Mouse (Mus musculus) mesoderm, embryonic 11.5 days (tissue): ENCODE results near the gene Pzp.
A peak's percentile ranks its signal among the peaks of the same experiment; 100 is the strongest.

Experiments
- DNase-seq: peaks from one replicate; pipeline ENCODE4 v3.0.0-alpha.2; 2012; ENCODE audit warnings: low read depth, low spot score

The Pzp gene

DNA sequence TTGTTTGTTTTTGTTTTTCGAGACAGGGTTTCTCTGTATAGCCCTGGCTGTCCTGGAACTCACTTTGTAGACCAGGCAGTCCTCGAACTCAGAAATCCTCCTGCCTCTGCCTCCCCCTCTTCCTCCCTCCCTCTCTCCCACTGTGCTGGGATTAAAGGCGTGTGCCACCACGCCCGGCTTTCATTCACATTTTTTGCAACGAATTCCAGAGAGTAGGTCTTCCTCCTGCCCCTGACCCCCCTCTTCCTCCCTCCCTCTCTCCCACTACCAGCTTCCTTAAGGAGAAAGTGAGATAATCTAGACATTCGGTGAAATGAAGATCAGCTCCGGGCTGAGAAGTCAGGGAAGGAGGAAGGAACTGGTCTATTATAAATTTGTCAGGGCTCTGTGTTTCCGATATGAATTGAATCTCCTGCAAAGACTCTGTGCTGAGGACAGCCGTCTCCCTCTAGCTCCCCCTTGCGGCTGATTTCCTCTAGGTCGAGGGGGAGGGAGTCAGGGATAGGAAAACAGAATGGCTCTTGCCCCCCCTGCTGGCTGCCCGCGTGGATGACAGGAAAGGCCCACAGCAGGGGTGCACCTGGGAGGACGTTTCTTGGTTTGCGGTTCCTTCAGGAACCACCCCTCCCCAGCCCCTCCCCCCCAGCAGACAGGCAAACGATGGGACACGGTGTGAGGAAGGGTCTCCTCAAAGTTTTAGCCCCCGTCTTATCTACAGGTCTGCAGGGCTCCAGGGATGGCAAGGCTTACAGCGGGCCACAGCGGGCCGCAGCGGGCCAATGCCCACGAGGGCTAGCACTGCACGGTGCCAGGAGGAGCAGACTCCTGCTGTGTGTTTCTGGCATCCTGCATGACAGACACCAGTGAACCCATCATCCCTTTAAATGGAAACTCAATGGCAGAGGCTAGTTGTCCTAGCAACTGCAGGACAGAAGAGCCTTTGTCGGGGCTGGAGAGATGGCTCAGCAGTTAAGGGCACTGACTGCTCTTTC lies 46.8 kb downstream of the Pzp start:
- peak; percentile 95 for DNase-seq

DNA sequence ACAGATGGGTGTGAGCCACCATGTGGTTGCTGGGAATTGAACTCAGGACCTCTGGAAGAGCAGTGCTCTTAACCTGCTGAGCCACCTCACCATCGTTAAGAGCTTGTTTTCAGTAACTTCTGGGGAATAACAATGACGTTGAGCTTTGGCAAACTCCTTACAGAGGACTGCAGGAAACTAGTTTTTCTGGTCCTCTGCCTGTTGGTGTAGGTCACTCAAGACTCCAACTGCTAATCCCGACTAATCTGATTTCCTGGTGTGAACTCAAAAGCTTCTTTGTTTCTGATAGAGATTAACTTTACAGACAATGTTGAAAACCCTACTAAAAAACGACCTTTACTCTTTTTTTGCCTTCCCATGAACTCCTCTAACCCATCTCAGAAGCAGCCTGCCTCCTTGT lies 49.0 kb downstream of the Pzp start:
- DNase-seq, result no peak

DNA sequence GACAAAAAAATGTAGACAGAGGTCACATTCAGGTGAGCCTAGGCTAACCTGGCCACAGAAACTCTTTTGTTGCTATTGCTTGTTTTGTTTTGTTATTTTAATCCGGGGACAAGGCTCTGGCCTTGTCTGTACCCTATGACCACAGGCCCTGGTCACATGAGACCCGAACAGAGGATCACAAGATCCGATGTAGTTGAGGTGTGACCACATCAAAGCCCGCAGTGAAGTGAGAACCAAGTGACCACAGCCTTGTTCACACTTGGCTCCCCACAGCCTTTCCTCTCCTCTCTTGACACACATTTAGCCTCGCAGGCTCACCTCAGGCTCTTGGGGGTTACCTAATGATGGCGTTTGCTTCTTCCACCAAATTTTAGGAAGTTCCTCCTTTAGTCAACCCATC lies 52.4 kb downstream of the Pzp start:
- no peak for DNase-seq

DNA sequence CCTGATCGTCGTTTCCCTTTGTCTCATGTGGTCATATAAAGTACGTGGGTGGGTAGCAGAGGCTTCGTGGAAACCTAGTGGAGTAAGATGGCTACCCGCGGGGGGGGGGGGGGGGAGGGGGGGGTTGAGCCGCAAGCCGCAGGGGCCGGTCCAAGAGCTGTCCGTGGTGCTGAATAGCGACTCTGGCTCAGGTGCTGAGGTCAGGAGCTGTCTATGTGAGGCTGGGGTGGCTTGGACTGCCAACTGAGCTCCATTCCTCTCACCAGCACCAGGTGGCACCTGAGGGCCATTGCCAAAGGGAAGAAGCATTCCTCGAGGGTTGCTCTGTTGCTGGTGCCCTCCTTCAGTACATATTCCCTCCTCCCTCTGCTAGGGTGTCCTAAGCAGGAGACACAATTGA lies 57.1 kb downstream of the Pzp start:
- peak; percentile 73 for DNase-seq

DNA sequence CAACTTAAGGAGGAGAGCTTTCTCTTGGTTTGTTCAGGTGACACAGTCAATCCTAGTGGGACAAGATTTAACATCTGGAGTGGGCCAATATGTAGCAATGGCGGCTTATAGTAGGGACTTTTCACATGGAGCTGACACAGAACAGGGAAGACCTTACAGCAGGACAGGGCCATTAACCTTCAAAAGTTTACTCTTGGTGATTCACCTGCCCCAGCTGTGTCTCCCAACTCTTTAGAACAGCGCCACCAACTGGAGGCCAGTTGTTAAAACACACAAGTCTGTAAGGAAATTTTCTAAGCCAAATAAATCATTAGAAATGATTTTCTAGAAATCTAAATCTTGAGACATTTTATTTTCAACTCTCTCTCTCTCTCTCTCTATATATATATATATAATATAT lies 59.2 kb downstream of the Pzp start:
- DNase-seq, result no peak

DNA sequence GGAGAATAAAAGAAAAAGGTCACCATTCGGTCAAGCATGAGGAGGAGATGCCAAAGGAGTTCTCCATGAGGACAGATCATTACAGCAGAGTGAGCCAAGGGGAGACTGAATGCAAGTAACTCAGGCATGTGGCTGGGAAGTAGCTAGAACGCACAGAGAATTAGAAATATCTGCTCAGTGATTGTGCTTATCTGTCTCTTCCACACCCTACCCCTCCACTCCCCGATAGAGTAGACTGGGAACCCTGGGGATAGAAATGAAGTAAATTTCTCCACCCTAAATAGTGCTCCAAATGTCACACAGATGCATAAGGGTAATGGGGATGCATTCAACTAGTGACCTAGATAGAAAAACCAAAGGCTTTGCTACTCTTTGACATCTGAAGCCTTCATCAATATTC lies 60.0 kb downstream of the Pzp start:
- DNase-seq, result no peak

DNA sequence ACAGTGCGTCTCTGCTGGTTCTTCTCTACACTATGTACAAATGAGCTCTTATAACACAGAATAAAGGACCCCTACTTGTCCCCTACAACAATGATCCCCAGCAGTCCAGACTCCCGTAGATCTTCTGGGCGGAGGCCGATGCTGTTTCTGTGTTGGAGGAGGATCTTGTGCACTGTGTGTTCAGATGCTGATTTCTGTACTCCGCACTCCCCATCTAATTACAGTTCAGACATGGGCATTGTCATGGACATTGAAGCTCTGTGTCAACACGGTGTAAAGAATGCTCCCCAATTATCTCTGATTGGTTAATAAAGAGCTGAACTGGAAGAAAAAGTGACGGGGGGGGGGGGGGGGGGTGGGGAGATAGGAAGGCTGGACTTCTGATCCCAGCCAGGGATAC lies 60.5 kb downstream of the Pzp start:
- no peak for DNase-seq

DNA sequence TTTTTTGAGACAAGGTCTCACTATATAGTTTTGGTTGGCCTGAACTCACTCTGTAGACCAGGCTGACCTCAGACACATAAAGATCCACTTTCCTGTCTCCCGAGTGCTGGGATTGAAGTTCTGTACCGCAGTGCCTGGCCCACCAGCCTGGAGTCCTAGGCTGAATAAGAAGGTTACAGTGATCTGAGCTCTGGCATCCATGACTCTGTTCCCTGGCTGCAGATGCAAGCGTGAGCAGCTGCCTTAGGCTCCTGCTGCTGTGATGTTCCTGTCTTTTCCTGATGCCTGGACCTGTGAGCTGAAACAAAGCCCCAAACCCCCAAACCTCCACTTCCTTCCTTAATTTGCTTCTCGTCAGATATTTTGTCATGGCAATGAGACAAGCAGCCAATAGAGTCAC lies 61.5 kb downstream of the Pzp start:
- DNase-seq, result no peak

DNA sequence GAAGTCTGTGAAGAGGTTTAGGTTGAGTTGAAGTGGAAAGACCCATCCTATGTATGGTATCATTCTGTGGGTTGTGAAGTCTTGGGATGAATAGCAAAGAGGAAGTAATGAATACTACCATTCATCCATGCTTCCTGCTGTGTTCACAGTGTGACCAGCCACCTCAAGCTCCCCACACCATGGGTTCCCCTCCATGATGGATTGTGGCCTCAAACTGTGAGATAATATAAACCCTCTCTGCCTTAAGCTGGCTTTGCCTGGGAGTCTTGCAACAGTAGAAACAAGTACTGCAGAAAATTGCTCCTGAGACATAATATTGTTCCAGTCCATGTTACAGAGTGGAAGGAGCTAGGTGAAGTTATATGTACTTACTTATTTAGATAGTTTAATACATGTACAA lies 64.9 kb downstream of the Pzp start:
- DNase-seq, result no peak

DNA sequence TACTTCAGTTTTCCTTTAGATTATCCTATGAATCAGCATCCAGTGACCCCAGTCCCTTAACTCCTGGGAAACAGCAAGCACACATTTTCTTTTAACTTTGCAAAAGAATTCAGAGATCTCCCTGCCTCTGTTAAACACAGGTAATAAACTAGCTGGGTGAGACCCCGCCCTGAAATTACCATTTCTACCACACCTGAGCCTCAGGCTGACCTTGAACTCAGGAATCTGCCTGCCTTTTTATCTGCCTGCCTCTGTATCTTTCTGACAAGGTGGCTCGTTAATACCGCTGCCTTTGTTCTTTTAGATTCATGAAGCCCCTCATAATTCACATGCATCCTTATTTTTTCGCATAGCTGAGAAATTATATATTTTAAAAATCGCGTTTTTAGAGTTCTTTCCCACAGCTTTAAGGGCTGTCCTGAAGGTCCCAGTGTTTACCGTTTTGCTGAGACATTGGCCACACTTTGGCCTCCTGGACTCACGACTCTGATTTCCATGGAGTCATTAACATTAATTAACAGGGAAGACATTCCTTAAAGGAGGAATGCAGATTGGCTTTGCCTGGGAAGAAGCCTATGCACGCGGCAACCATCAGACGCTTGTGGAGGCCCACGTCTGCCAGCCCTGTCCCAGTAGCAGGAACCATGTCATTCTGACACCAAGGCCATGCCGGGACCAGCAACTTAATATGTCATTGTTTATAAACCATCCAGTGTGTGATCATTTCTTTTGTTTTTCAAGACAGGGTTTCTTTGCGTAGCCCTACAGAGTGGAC lies 65.6 kb downstream of the Pzp start:
- DNase-seq, result no peak

DNA sequence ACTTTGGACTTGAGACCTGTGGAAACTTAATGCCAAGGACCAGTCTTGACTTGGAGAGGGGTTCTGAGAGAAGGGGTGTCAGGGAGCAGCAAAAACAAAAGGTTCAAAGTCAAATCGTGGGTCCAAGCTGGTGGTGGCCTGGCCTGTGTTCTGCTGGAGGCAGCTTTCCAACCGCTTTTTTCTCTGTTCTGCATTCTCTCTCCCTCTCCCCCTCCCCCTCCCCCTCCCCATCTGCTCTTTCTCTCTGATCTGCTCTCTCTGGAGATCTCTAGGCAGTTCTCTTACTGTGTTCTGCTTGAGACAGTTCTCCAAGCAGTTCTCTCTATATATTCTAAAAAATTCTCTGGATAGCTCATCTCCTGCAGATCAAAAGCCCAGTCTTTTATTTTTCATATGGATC lies 66.2 kb downstream of the Pzp start:
- DNase-seq, result no peak

DNA sequence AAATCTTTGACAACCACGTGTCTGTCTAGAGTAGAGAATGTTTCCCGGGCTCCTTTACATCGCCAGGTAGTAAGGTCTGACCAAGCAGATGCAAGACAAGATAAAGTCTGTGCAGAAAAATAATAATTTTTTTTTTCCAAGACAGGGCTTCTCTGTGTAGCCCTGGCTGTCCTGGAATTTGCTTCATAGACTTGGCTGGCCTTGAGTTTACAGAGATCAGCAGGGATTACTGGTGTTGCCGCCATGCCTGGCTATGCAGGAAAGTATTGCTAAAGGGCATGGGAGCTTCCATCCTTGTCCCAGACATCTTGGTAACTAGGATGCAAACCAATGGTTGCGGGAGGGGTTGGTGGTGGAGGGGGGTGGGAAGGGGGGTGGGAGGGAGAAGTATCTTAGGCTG lies 69.3 kb downstream of the Pzp start:
- no peak for DNase-seq

DNA sequence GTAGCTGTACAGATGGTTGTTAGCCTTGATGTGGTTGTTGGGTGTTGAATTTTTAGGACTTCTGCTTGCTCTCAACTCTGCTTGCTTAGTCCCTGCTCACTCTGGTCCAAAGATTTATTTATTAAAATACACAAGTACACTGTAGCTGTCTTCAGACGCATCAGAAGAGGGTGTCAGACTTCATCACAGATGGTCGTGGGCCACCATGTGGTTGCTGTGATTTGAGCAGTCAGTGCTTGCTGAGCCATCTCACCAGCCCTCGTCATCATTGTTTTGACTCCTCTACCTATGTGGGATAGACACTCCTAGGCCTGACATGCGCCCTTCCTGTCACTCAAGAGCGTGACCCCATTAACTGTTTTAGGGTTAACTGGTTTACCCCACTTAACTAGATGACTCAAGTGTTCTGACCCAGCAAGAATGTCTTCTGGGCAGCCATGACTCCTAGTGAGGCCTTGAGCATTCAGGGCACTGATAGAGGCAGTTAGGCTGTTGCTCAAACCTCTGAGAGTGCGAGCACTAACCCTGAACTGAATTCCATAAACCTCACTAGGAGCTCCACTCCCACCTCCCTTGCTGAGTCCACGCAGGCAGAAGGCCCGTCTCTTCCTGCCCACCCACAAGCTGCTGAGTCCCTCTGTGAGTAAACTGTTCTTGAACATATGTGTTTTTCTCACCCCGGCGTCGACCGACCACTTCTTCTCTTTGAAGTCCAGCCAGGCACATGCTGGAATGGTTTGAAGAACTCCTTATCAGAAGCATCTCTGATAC lies 70.5 kb downstream of the Pzp start:
- no peak for DNase-seq

DNA sequence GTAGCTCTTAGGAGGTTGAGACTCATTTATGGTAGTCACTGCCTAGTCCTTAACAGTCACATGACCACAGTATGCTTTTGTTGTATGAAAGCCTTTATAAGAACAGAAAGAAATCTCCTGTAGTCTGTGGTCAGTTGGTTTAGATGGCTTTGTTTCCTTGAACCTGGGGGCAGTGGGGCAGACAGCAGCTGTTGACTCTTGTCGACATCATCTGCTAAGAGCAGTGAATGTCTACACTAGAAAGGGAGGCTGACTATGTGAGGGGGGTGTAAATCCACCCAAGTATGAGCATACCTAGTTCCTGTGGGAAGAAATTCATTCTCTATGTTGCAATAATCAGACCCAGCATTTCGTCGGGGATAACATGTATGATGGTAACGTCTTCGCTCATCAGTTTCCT lies 79.5 kb downstream of the Pzp start:
- no peak for DNase-seq

DNA sequence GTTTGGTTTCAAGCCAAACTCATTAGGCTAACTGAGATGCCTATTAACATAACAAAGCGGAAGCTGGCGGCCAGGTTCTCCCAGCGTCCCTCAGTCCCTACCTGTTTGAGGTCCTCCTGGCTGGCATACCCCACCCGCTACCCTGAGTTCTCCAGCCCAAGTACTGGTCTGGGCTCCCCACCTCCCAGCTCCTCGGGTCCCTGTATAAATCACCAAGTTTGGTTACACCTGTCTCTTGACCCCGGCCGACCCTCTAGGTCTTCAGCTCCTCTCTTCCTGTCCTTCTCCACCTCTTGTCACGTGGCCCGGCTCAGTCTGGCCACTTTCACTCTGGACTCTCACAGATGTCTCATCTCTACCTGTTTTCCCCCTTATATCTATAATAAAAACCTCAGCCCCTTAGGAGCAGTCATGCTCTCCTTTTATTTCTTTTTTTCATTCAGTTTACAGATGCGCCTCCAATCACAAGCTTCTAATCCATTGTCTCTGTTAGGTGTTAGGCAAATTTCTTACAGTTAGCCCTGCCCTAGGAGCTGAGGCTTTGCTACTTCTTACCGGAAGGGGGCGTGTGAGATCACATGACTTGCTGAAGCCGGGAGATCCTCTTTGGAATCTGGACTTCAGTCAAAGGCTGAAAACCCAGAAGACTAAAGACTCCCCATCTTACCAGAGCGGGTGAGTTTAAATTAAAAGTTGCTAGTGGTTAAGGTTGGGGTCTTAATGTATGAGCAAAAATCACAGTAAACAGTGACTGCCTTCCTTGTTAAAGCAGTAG lies 80.6 kb downstream of the Pzp start:
- DNase-seq, result peak; percentile 70

DNA sequence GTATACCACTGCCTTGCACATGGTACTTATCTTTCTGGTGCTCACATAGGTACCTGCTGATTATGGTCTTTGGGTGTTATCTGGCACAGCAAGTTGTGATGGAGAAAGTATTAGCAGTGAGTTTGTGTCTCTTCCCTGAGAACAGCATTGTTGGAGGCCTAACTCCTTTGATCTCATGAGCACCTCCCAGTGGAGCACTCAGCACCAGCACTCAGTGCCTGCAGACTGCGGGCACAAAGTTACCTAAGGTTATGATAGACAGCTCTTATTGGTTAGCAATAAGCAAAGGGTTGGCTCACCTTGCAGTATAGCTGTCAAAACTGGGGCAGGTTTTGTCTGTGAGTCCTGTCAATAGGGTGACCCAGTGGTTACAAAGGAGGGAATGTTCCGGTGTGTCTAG lies 86.3 kb downstream of the Pzp start:
- DNase-seq, result no peak

DNA sequence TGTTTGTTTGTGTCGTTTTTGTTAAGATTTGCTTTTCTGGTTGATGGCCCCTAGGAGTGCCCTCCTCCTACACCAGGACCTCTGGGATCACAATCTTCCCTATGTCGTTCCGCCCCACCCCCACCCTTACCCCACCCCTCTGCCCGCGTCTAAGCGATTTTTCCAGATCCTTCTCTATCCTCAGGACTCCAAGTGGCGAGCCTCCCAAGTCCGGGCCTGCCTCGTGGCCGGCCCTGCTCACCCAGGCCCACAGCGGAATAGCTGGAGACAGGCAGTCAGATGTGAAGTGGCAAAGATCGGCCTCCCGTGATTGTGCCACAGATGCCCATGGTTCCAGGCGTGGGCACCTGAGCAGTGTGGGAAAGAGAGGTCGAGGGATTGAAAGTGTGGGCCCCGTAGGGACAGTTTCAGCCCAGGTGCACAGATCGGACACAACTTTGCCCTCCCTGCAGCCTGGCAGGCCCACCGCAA lies 87.6 kb downstream of the Pzp start:
- no peak for DNase-seq

DNA sequence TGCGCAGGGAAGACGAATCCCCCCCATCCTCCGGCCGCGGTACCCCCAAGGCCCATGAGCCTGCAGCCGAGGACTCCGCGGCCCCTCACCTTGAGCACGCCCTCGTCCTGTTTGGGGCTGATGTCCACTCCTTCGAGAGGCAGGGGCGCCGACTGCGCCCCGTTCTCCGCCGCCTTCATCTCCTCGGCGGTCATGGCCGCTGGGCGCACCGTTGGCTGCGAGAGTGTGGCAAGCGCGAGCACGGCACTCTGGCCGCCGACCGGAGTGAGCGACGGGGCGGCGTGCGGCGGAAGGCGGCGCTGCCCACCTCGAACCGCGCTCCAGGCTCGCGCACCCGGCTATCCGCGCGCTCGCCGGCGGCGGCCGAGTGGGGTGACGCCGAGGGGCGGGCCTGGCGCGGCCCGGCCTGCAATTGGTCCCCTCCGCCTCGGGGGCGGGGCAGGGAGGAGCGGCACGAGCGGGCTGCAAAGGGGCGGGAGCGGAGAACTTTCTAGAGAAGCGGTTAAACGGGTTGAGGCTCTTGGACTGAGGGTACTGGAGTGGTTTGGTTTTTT lies 88.1 kb downstream of the Pzp start, which contains the start of gene Fkbp4:
Fkbp4 (minus strand) TSS at position 361 of the 554 bp plus-strand sequence.
- peak; percentile 93 for DNase-seq

DNA sequence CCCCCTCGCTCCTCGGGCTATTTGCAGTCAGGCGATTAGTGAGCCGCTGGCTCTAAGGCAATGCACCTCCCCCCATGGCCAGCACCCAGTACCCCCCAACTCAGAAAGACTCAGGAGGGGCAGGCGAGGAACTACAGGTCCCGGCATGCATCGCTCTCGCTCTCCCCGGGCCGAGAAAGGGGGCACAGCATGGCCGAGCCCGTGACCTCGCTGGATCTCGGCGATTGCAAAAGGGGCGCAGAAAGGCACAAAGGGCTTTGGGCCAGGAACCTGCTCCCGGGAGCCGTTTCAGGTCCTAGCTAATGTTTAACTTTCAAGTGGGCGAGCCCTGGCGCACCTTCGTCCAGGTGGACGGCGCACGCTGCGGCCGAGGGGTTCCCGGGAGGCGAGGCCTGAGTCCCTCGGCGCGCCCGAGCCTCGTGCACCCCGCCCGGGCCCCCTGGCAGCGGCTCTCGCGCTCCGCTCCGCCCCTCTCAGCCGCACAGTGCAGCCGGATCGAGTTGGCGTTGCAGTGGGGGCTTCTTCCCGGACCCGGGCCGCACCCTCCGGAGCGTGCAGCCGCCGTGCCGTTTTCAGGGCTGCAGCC lies 88.7 kb downstream of the Pzp start:
- peak; percentile 70 for DNase-seq

DNA sequence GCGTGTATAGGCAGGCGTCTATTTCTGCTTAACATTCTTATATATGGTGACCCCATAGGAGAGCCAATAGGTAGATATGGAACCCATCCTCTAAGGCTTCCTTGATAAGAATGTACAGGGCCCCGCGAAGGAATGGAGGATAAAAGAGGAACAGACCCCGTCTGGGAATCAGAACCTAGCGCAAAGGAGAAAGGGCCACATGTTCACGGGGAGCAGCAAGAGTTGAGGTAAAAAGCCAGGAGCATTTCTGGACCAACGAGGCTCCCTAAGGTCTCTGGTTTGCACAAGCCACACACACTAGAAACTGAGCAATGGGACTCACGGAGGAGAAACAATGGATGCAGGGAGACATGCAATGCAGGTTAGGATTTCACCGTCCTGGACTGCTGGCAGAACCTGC lies 89.2 kb downstream of the Pzp start:
- no peak for DNase-seq
